Mouse (Mus musculus): ENCODE measurements at regions not wholly inside any gene's neighbourhood (a gene's known extent, or its start where the extent isn't known, plus 50 kb on each side); places are given as distances from the start of the nearest gene placed in this dataset.

GRCm38 (mm10) chr12:12647467-12647866, 294.2 kb downstream of the Mycn start:
- TF ChIP-seq CTCF (IDR thresholded peaks at IDR 0.05; ENCODE audit: extremely low read depth, insufficient read depth, insufficient read length, insufficient replicate concordance) (no peak), POLR2A (IDR thresholded peaks at IDR 0.05; ENCODE audit: low read depth, low read length) (no peak)

Data from spleen, adult 2 months (tissue).